Mouse (Mus musculus): Measurements from ENCODE around the gene Mras. TPM values are rescaled to one million over a fixed set of nuclear protein-coding genes. Genes with fewer than 3 reads are reported as not detected.

Mras gene
- polyA plus RNA-seq, 1 experiment from 2014 or later = 11.9 TPM

GRCm38 (mm10) chr9:99436182-99437030 lies 775 bp downstream of the Mras start:
- DNase-seq (ENCODE audit: low spot score) = peak; percentile 80
- Histone ChIP-seq H3K27ac (peak overlapping the region; percentile 91), H3K9me3 (replicated peaks) (no peaks in the 10 kb centered on the region), H3K4me3 (peak overlapping the region; percentile 83), H3K36me3 (no peaks in the 10 kb centered on the region), H3K27me3 (ENCODE audit: low read depth, poor library complexity, severe bottlenecking) (peaks cover 37% of the 10 kb centered on the region), H3K4me1 (peaks cover 34% of the 10 kb centered on the region)
- 3% methylated on average over 86 of the region's 86 CpGs for WGBS

- Histone ChIP-seq H3K4me1 (peaks cover 34% of the 10 kb centered on the region), H3K27ac (peak overlapping the region; percentile 91), H3K9me3 (replicated peaks) (no peaks in the 10 kb centered on the region), H3K4me3 (peak overlapping the region; percentile 83), H3K27me3 (ENCODE audit: low read depth, poor library complexity, severe bottlenecking) (peaks cover 37% of the 10 kb centered on the region), H3K36me3 (no peaks in the 10 kb centered on the region)
- DNase-seq (ENCODE audit: low spot score) = no peak
- WGBS = 17% methylated on average over 16 of the region's 16 CpGs
Measured at GRCm38 (mm10) chr9:99435619-99436181, 1.5 kb downstream of the Mras start.

GRCm38 (mm10) chr9:99434892-99435618 lies 2.1 kb downstream of the Mras start:
- H3K27ac ChIP-seq = peak overlapping the region; percentile 91
- DNase-seq (ENCODE audit: low spot score) = peak; percentile 51
- peaks cover 37% of the 10 kb centered on the region for H3K27me3 ChIP-seq (ENCODE audit: low read depth, poor library complexity, severe bottlenecking)
- peaks cover 34% of the 10 kb centered on the region for H3K4me1 ChIP-seq
- 52% methylated on average over 14 of the region's 14 CpGs for WGBS
- H3K9me3 ChIP-seq (replicated peaks) = no peaks in the 10 kb centered on the region
- peak overlapping the region; percentile 83 for H3K4me3 ChIP-seq
- H3K36me3 ChIP-seq = no peaks in the 10 kb centered on the region

- WGBS = 94% methylated on average over 4 of the region's 4 CpGs
- Histone ChIP-seq H3K4me3 (no peak overlapping the region), H3K36me3 (no peaks in the 10 kb centered on the region), H3K27ac (no peak overlapping the region), H3K9me3 (replicated peaks) (no peaks in the 10 kb centered on the region), H3K4me1 (peaks cover 32% of the 10 kb centered on the region), H3K27me3 (ENCODE audit: low read depth, poor library complexity, severe bottlenecking) (peaks cover 15% of the 10 kb centered on the region)
- DNase-seq (ENCODE audit: low spot score) = no peak
Measured at GRCm38 (mm10) chr9:99432478-99432877, 4.7 kb downstream of the Mras start.

GRCm38 (mm10) chr9:99431963-99432362 lies 5.2 kb downstream of the Mras start:
- Histone ChIP-seq H3K36me3 (no peaks in the 10 kb centered on the region), H3K27ac (no peak overlapping the region), H3K4me3 (no peak overlapping the region), H3K4me1 (peaks cover 27% of the 10 kb centered on the region), H3K9me3 (replicated peaks) (no peaks in the 10 kb centered on the region), H3K27me3 (ENCODE audit: low read depth, poor library complexity, severe bottlenecking) (peaks cover 10% of the 10 kb centered on the region)
- WGBS = 87% methylated on average over 6 of the region's 6 CpGs
- no peak for DNase-seq (ENCODE audit: low spot score)

GRCm38 (mm10) chr9:99431346-99431745 lies 5.8 kb downstream of the Mras start:
- DNase-seq (ENCODE audit: low spot score) = no peak
- Histone ChIP-seq H3K27me3 (ENCODE audit: low read depth, poor library complexity, severe bottlenecking) (0 out of 2 replicates have a peak, but pooled peaks cover 5% of the 10 kb centered on the region), H3K4me3 (no peak overlapping the region), H3K27ac (no peak overlapping the region), H3K9me3 (replicated peaks) (no peaks in the 10 kb centered on the region), H3K36me3 (no peaks in the 10 kb centered on the region), H3K4me1 (peaks cover 22% of the 10 kb centered on the region)
- WGBS = 88% methylated on average over 8 of the region's 8 CpGs

GRCm38 (mm10) chr9:99430806-99431205 lies 6.4 kb downstream of the Mras start:
- Histone ChIP-seq H3K9me3 (replicated peaks) (no peaks in the 10 kb centered on the region), H3K4me3 (no peak overlapping the region), H3K27ac (no peak overlapping the region), H3K4me1 (peaks cover 19% of the 10 kb centered on the region), H3K27me3 (ENCODE audit: low read depth, poor library complexity, severe bottlenecking) (0 out of 2 replicates have a peak, but pooled peaks cover 5% of the 10 kb centered on the region), H3K36me3 (no peaks in the 10 kb centered on the region)
- 86% methylated on average over 6 of the region's 6 CpGs for WGBS
- DNase-seq (ENCODE audit: low spot score) = no peak

- no peak for DNase-seq (ENCODE audit: low spot score)
- H3K27ac ChIP-seq = no peak overlapping the region
- no peaks in the 10 kb centered on the region for H3K27me3 ChIP-seq (ENCODE audit: low read depth, poor library complexity, severe bottlenecking)
- H3K9me3 ChIP-seq (replicated peaks) = no peaks in the 10 kb centered on the region
- H3K4me3 ChIP-seq = no peak overlapping the region
- H3K36me3 ChIP-seq = no peaks in the 10 kb centered on the region
- 86% methylated on average over 3 of the region's 3 CpGs for WGBS
- peaks cover 19% of the 10 kb centered on the region for H3K4me1 ChIP-seq
Measured at GRCm38 (mm10) chr9:99429845-99430244, 7.3 kb downstream of the Mras start.

- H3K27me3 ChIP-seq (ENCODE audit: low read depth, poor library complexity, severe bottlenecking) = no peaks in the 10 kb centered on the region
- WGBS = 82% methylated on average over 11 of the region's 11 CpGs
- H3K4me3 ChIP-seq = no peak overlapping the region
- no peaks in the 10 kb centered on the region for H3K9me3 ChIP-seq (replicated peaks)
- H3K4me1 ChIP-seq = peaks cover 20% of the 10 kb centered on the region
- no peaks in the 10 kb centered on the region for H3K36me3 ChIP-seq
- no peak overlapping the region for H3K27ac ChIP-seq
- no peak for DNase-seq (ENCODE audit: low spot score)
Measured at GRCm38 (mm10) chr9:99428601-99429331, 8.4 kb downstream of the Mras start.

GRCm38 (mm10) chr9:99425262-99425661 lies 11.9 kb downstream of the Mras start:
- H3K36me3 ChIP-seq = no peaks in the 10 kb centered on the region
- no peak overlapping the region for H3K4me3 ChIP-seq
- 73% methylated on average over 9 of the region's 9 CpGs for WGBS
- peaks cover 39% of the 10 kb centered on the region for H3K4me1 ChIP-seq
- DNase-seq (ENCODE audit: low spot score) = no peak
- no peaks in the 10 kb centered on the region for H3K27me3 ChIP-seq (ENCODE audit: low read depth, poor library complexity, severe bottlenecking)
- H3K9me3 ChIP-seq (replicated peaks) = no peaks in the 10 kb centered on the region
- peak overlapping the region; percentile 72 for H3K27ac ChIP-seq

GRCm38 (mm10) chr9:99424574-99424863 lies 12.7 kb downstream of the Mras start:
- Histone ChIP-seq H3K27ac (peak overlapping the region; percentile 72), H3K4me1 (peaks cover 39% of the 10 kb centered on the region), H3K4me3 (no peak overlapping the region), H3K36me3 (no peaks in the 10 kb centered on the region), H3K27me3 (ENCODE audit: low read depth, poor library complexity, severe bottlenecking) (no peaks in the 10 kb centered on the region), H3K9me3 (replicated peaks) (no peaks in the 10 kb centered on the region)
- DNase-seq (ENCODE audit: low spot score) = no peak
- WGBS = 58% methylated on average over 4 of the region's 4 CpGs

GRCm38 (mm10) chr9:99423692-99424573 lies 13.2 kb downstream of the Mras start:
- no peak for DNase-seq (ENCODE audit: low spot score)

More at GRCm38 (mm10) chr9:99423692-99424573, 13.2 kb downstream of the Mras start:
- Histone ChIP-seq H3K27ac (peak overlapping the region; percentile 72), H3K9me3 (replicated peaks) (no peaks in the 10 kb centered on the region), H3K4me1 (peaks cover 39% of the 10 kb centered on the region), H3K27me3 (ENCODE audit: low read depth, poor library complexity, severe bottlenecking) (no peaks in the 10 kb centered on the region), H3K36me3 (no peaks in the 10 kb centered on the region), H3K4me3 (no peak overlapping the region)
- 64% methylated on average over 9 of the region's 9 CpGs for WGBS

Data from limb, embryonic 10.5 days (tissue).